13 mouse cellular contexts compared by ENCODE assay signal in the genomic region with DNA sequence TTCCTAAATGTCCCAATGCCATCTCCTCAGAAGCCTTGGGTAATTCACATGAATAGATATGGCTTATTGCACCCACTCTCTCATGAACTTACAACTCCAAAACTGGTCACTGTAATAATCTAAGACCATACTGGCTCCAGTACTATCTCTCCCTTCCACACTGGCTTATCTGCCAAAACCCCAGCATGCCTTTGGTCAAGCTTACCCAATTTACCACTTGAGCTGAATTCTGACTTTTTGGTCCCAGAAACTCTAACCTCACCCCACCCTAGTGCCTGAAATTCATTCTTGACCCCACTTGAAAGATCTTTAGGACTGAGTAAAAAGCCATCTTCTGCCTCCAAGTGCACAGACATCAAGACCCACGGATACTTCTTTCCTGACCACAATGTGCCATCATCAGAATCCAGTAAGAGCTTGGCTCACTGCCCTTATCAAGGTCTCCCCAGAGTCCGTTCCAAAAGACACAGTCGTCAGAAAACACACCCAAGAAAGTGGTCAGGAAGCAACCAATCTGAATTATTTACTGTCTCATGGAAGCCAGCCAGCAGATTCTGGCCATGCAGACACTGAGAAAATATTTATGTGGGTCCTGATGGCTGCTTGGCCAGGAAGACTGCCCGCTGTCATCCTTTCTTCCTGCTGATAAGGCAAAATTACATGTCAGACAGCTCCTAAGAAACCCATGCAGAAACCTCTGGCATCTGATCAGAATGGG.
DNase-seq lines count a peak whose midpoint lies in the region; ATAC-seq and TF ChIP-seq lines count a peak whose summit lies in the region.
"Had no signal": no experiment of that assay in that cellular context is flagged by ENCODE, and none has a peak within 500 bp of the region (broad histone marks: within the 10 kb centered on the region; RNA-seq: fewer than 3 reads in every experiment).

No protein-coding gene starts in this region.

- no peaks in the 10 kb centered on the region for H3K79me3 ChIP-seq in C2C12 (ENCODE audit: low read depth)

- no peak overlapping the region for H3ac ChIP-seq in C2C12 (ENCODE audit: control insufficient read depth, insufficient read length, low read depth)

- no peak overlapping the region for H3K4me2 ChIP-seq in heart, embryonic 14.5 days (ENCODE audit: low read length)
- H3K4me2 ChIP-seq: heart, embryonic 13.5 days; hindbrain, embryonic 14.5 days; liver, embryonic 15.5 days; midbrain, embryonic 15.5 days had no signal

- H3K79me2 ChIP-seq in C2C12 (ENCODE audit: control insufficient read depth, insufficient read depth): no peaks in the 10 kb centered on the region

- no peaks in the 10 kb centered on the region for H3K4me1 ChIP-seq in heart, embryonic 14.5 days (ENCODE audit: control insufficient read depth in 2 of 2, insufficient read depth in 2 of 2, low read length in 2 of 2)
- H3K4me1 ChIP-seq: liver, embryonic 15.5 days; midbrain, embryonic 15.5 days had no signal

- H3K4me3 ChIP-seq in heart, embryonic 14.5 days (ENCODE audit: control insufficient read depth in 1 of 2, insufficient read depth in 1 of 2, low read depth in 1 of 2, low read length in 2 of 2): no peak overlapping the region
- H3K4me3 ChIP-seq in C2C12 (ENCODE audit: insufficient read depth, poor library complexity, severe bottlenecking): no peak overlapping the region
- H3K4me3 ChIP-seq: heart, embryonic 13.5 days; layer of hippocampus, adult 2 months; liver, embryonic 15.5 days; midbrain, embryonic 15.5 days had no signal

- H3K27me3 ChIP-seq in heart, embryonic 14.5 days (ENCODE audit: control insufficient read depth, insufficient read depth, low read length): peaks cover 6% of the 10 kb centered on the region; the same call in 1 of the 2 replicates
- H3K27me3 ChIP-seq in C2C12 (ENCODE audit: control insufficient read depth, insufficient read depth, insufficient read length): no peaks in the 10 kb centered on the region
- H3K27me3 ChIP-seq: liver, embryonic 15.5 days; midbrain, embryonic 15.5 days had no signal

- no peak for TF ChIP-seq CTCF in C2C12 (IDR thresholded peaks at IDR 0.05; ENCODE audit: control insufficient read depth, insufficient read depth, insufficient read length)
- TF ChIP-seq CTCF in brain, embryonic 14.5 days (IDR thresholded peaks at IDR 0.05; ENCODE audit: borderline replicate concordance, extremely low read depth, insufficient read depth, insufficient read length): no peak

- no peak overlapping the region for H3K9ac ChIP-seq in heart, embryonic 14.5 days (ENCODE audit: low read length)
- H3K9ac ChIP-seq: heart, embryonic 13.5 days; hindbrain, embryonic 14.5 days; liver, embryonic 15.5 days; midbrain, embryonic 15.5 days had no signal

- ATAC-seq in heart, embryonic 14.5 days (ENCODE audit: insufficient number of reproducible peaks, insufficient read depth, low FRiP score, low read depth): peak; percentile 31; the same call in 1 of the 2 replicates
- ATAC-seq in inflammation-experienced regulatory T-cells, adult 6 months: no peak
- ATAC-seq: midbrain, embryonic 15.5 days had no signal

- no peak overlapping the region for H3K27ac ChIP-seq in heart, embryonic 14.5 days (replicated peaks in 1 of 2; ENCODE audit: control insufficient read depth in 1 of 2, insufficient read depth in 1 of 2, low read depth in 2 of 2, low read length in 2 of 2)
- H3K27ac ChIP-seq: heart, embryonic 13.5 days; hindbrain, embryonic 14.5 days; layer of hippocampus, adult 2 months; liver, embryonic 15.5 days; midbrain, embryonic 15.5 days had no signal

- no peaks in the 10 kb centered on the region for H3K36me3 ChIP-seq in heart, embryonic 14.5 days (ENCODE audit: control insufficient read depth, insufficient read depth, low read length)
- H3K36me3 ChIP-seq in C2C12 (ENCODE audit: control insufficient read depth, insufficient read depth): no peaks in the 10 kb centered on the region
- H3K36me3 ChIP-seq: heart, embryonic 13.5 days; liver, embryonic 15.5 days; midbrain, embryonic 15.5 days had no signal

- TF ChIP-seq POLR2A in brain, embryonic 14.5 days (IDR thresholded peaks at IDR 0.05; ENCODE audit: borderline replicate concordance, extremely low read depth, insufficient read depth, insufficient read length, poor library complexity, severe bottlenecking): no peak

- no peak for DNase-seq in heart, adult 8-10 months (ENCODE audit: low spot score)
- peak; percentile 1 for DNase-seq in brain, embryonic 14.5 days (ENCODE audit: low read depth)
- peak; percentile 48 to 53 for DNase-seq in kidney, postnatal 36 days
- no peak for DNase-seq in thymus, postnatal 14 days
- no peak for DNase-seq in embryo, embryonic 11 days

- WGBS in heart, embryonic 14.5 days: 31% methylated on average over 4 of the region's 4 CpGs

- H3K9me3 ChIP-seq in heart, embryonic 14.5 days (ENCODE audit: control insufficient read depth, low read length): no peaks in the 10 kb centered on the region
- H3K9me3 ChIP-seq: heart, embryonic 13.5 days; liver, embryonic 15.5 days; midbrain, embryonic 15.5 days had no signal

TF ChIP-seq in C2C12, 6 proteins besides CTCF, POLR2A, EP300 and RAD21:
- TF ChIP-seq MYOD1 (IDR thresholded peaks at IDR 0.05; ENCODE audit: control insufficient read depth, insufficient read length, low read depth) (no peak), FOSL1 (IDR thresholded peaks at IDR 0.05; ENCODE audit: insufficient read depth, low read length, poor library complexity, severe bottlenecking) (no peak), CEBPB (IDR thresholded peaks at IDR 0.05; ENCODE audit: low read depth) (peak; percentile 75)

Comparison
In these comparisons a context has a peak if more than half of its experiments do, and no peak if none do; other contexts are left out.
1. DNase-seq: peak in brain, embryonic 14.5 days (single experiment) and kidney, postnatal 36 days (2 of 2); none in heart, adult 8-10 months (single experiment), thymus, postnatal 14 days (single experiment) and embryo, embryonic 11 days (single experiment).